Mouse (Mus musculus) G1E (cell line): ENCODE data around the gene Kif22.

Experiments used
- CTCF ChIP-seq: IDR thresholded peaks from 2 replicates; pipeline ENCODE4 v1.5.1; 2012; ENCODE audit warnings: low read depth, low read length, inconsistent platforms, mixed read lengths
- GATA1 ChIP-seq: IDR thresholded peaks from 2 replicates; pipeline ENCODE4 v1.6.1; 2012; ENCODE audit warnings: borderline replicate concordance, low read length, inconsistent platforms, mixed read lengths
- TAL1 ChIP-seq: conservative IDR thresholded peaks from 2 replicates; pipeline ENCODE4 v1.6.1; 2012; ENCODE audit warnings: low read depth, low read length, inconsistent platforms, mixed read lengths

- no peak for TF ChIP-seq CTCF
- TF ChIP-seq GATA1: no peak
- no peak for TF ChIP-seq TAL1
Observed at GRCm38 (mm10) chr7:127055026-127055585, 12.8 kb upstream of the Kif22 start.
